Mouse (Mus musculus) embryonic fibroblast, embryonic 13.5 days (primary cell): ENCODE results near the gene Auts2.

Experiments used
- CTCF ChIP-seq: IDR thresholded peaks from 2 replicates; pipeline ENCODE4 v1.5.1; 2011; ENCODE audit warnings: mild to moderate bottlenecking, control low read depth, low read length, moderate library complexity, borderline replicate concordance; ENCODE audit not compliant: insufficient read depth
- POLR2A ChIP-seq: IDR thresholded peaks from 2 replicates; pipeline ENCODE4 v1.6.1; 2011; ENCODE audit warnings: low read depth, mild to moderate bottlenecking, control low read depth, low read length, moderate library complexity

DNA sequence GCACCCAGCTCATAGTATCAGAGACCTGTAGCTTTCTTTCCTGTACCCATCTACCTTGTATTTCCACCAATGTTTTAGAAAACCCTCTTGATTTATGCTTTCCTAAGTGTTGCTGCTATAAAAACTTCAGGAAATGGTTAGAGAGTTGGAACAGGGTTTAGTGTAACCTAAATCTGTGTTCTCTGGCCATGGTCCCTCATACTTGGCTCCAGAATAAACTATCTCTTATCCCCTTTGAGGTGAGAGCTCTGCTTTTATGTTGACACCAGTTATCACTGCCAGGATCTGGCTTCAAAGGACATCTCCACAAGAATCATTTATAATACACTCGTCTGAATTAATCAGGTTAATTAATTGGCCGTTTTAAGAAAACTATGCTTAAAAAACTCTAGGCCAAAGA lies 714.5 kb downstream of the Auts2 start:
- TF ChIP-seq CTCF (no peak), POLR2A (no peak)
